Mouse (Mus musculus) neural tube, embryonic 12.5 days (tissue): ENCODE results near the gene Dock9. TPM values are rescaled to one million over a fixed set of nuclear protein-coding genes. Genes with fewer than 3 reads are reported as not detected.
"Not testable (repeated sequence)": the region's sequence is repeated elsewhere in the genome, so short reads cannot be mapped to it uniquely, and the experiment has no call there.

ENCODE experiments used
- ATAC-seq: fragments of 200-750 bp; cut with Nextera tagmentation; 2 replicates; pipeline ENCODE4 v1.8.0; 2017; ENCODE audit warnings: low read depth, mild to moderate bottlenecking, moderate TSS enrichment, moderate library complexity; ENCODE audit not compliant: low FRiP score
- H3K27ac ChIP-seq: fragments of 300-500 bp; sonication (generic); 2 replicates; pipeline ENCODE4 v1.5.1; 2016
- H3K27me3 ChIP-seq: fragments of 300-500 bp; sonication (generic); replicated peaks from 2 replicates; pipeline ENCODE4 v1.6.1; 2016; ENCODE audit warnings: mild to moderate bottlenecking
- H3K36me3 ChIP-seq: fragments of 300-500 bp; sonication (generic); 2 replicates; pipeline ENCODE4 v1.6.1; 2016; ENCODE audit warnings: mild to moderate bottlenecking
- H3K4me1 ChIP-seq: fragments of 300-500 bp; sonication (generic); 2 replicates; pipeline ENCODE4 v1.6.1; 2016
- H3K4me2 ChIP-seq: fragments of 300-500 bp; sonication (generic); replicated peaks from 2 replicates; pipeline ENCODE4 v1.6.1; 2016; ENCODE audit warnings: mild to moderate bottlenecking
- H3K4me3 ChIP-seq: fragments of 300-500 bp; sonication (generic); 2 replicates; pipeline ENCODE4 v1.5.1; 2016
- H3K9ac ChIP-seq: fragments of 300-500 bp; sonication (generic); 2 replicates; pipeline ENCODE4 v1.6.1; 2016; ENCODE audit warnings: mild to moderate bottlenecking
- H3K9me3 ChIP-seq: fragments of 300-500 bp; sonication (generic); 2 replicates; pipeline ENCODE4 v1.6.1; 2016; ENCODE audit warnings: mild to moderate bottlenecking
- WGBS: fragments of 180-500 bp; shearing (Covaris S2); methylation state at CpG from one replicate; pipeline ENCODE4 v1.1.7; 2016; 5-methylcytosine and 5-hydroxymethylcytosine counted together
- polyA plus RNA-seq: library from polyadenylated mRNA; unstranded; fragments of >200 nt; fragmentation: Nextera tagmentation; extraction: Ambion mirVana; gene quantifications from 2 replicates; pipeline ENCODE4 v1.2.1, GENCODE M21; 2016

The Dock9 gene
- polyA plus RNA-seq, 1 experiment from 2014 or later = 4.6 TPM

GRCm38 (mm10) chr14:121644302-121644701 is 153.3 kb downstream of the Dock9 start:
- WGBS = 89% methylated on average over 2 of the region's 2 CpGs
- no peaks in the 10 kb centered on the region for H3K4me1 ChIP-seq
- no peak overlapping the region for H3K4me3 ChIP-seq
- H3K9ac ChIP-seq = no peak overlapping the region
- no peak for ATAC-seq
- H3K9me3 ChIP-seq = no peaks in the 10 kb centered on the region
- no peak overlapping the region for H3K4me2 ChIP-seq
- H3K36me3 ChIP-seq = no peaks in the 10 kb centered on the region
- H3K27ac ChIP-seq = no peak overlapping the region
- H3K27me3 ChIP-seq = no peaks in the 10 kb centered on the region

- Histone ChIP-seq H3K36me3 (0 out of 2 replicates have a peak, but pooled peaks cover 3% of the 10 kb centered on the region), H3K9ac (no peak overlapping the region), H3K4me1 (no peaks in the 10 kb centered on the region), H3K4me3 (no peak overlapping the region), H3K27me3 (no peaks in the 10 kb centered on the region), H3K27ac (no peak overlapping the region), H3K9me3 (no peaks in the 10 kb centered on the region), H3K4me2 (no peak overlapping the region)
- ATAC-seq = no peak
- WGBS = 86% methylated on average over 7 of the region's 7 CpGs
Measured at GRCm38 (mm10) chr14:121641271-121641670, 156.4 kb downstream of the Dock9 start.

- Histone ChIP-seq H3K4me2 (no peak overlapping the region), H3K36me3 (0 out of 2 replicates have a peak, but pooled peaks cover 3% of the 10 kb centered on the region), H3K4me1 (no peaks in the 10 kb centered on the region), H3K9me3 (no peaks in the 10 kb centered on the region), H3K27ac (no peak overlapping the region), H3K4me3 (no peak overlapping the region), H3K27me3 (no peaks in the 10 kb centered on the region), H3K9ac (no peak overlapping the region)
- no peak for ATAC-seq
- WGBS = 88% methylated on average over 12 of the region's 12 CpGs
Measured at GRCm38 (mm10) chr14:121636935-121637510, 160.6 kb downstream of the Dock9 start.

- Histone ChIP-seq H3K27ac (no peak overlapping the region), H3K9ac (no peak overlapping the region), H3K27me3 (no peaks in the 10 kb centered on the region), H3K36me3 (0 out of 2 replicates have a peak, but pooled peaks cover 3% of the 10 kb centered on the region), H3K4me2 (no peak overlapping the region), H3K4me3 (no peak overlapping the region), H3K9me3 (no peaks in the 10 kb centered on the region), H3K4me1 (no peaks in the 10 kb centered on the region)
- no peak for ATAC-seq
- WGBS = 93% methylated on average over 11 of the region's 11 CpGs
Measured at GRCm38 (mm10) chr14:121634736-121635430, 162.8 kb downstream of the Dock9 start.

- no peak overlapping the region for H3K27ac ChIP-seq
- WGBS = 82% methylated on average over 14 of the region's 14 CpGs
- no peak overlapping the region for H3K9ac ChIP-seq
- H3K27me3 ChIP-seq = no peaks in the 10 kb centered on the region
- no peak overlapping the region for H3K4me2 ChIP-seq
- ATAC-seq = no peak
- H3K4me1 ChIP-seq = no peaks in the 10 kb centered on the region
- 0 out of 2 replicates have a peak, but pooled peaks cover 3% of the 10 kb centered on the region for H3K36me3 ChIP-seq
- H3K4me3 ChIP-seq = no peak overlapping the region
- H3K9me3 ChIP-seq = no peaks in the 10 kb centered on the region
Measured at GRCm38 (mm10) chr14:121634093-121634735, 163.4 kb downstream of the Dock9 start.

- no peaks in the 10 kb centered on the region for H3K36me3 ChIP-seq
- H3K4me3 ChIP-seq = no peak overlapping the region
- H3K4me1 ChIP-seq = no peaks in the 10 kb centered on the region
- no peak overlapping the region for H3K4me2 ChIP-seq
- H3K27ac ChIP-seq = no peak overlapping the region
- H3K27me3 ChIP-seq = no peaks in the 10 kb centered on the region
- WGBS = 97% methylated on average over 8 of the region's 8 CpGs
- no peaks in the 10 kb centered on the region for H3K9me3 ChIP-seq
- H3K9ac ChIP-seq = no peak overlapping the region
- ATAC-seq = no peak
Measured at GRCm38 (mm10) chr14:121631934-121632333, 165.7 kb downstream of the Dock9 start.

GRCm38 (mm10) chr14:121626741-121627140 is 170.9 kb downstream of the Dock9 start:
- Histone ChIP-seq H3K36me3 (no peaks in the 10 kb centered on the region), H3K4me3 (no peak overlapping the region), H3K4me1 (no peaks in the 10 kb centered on the region), H3K27me3 (no peaks in the 10 kb centered on the region), H3K9ac (no peak overlapping the region), H3K9me3 (no peaks in the 10 kb centered on the region), H3K27ac (no peak overlapping the region), H3K4me2 (no peak overlapping the region)
- WGBS = 90% methylated on average over 12 of the region's 12 CpGs
- ATAC-seq = no peak

- not testable (repeated sequence) for H3K27ac ChIP-seq, H3K4me2 ChIP-seq, H3K36me3 ChIP-seq, H3K9ac ChIP-seq, H3K27me3 ChIP-seq, H3K9me3 ChIP-seq, H3K4me1 ChIP-seq, H3K4me3 ChIP-seq, ATAC-seq
- WGBS = 93% methylated on average over 6 of the region's 6 CpGs
Measured at GRCm38 (mm10) chr14:121623996-121624542, 173.6 kb downstream of the Dock9 start.

GRCm38 (mm10) chr14:121621806-121622205 is 175.8 kb downstream of the Dock9 start:
- H3K4me1 ChIP-seq = no peaks in the 10 kb centered on the region
- no peak overlapping the region for H3K4me3 ChIP-seq
- H3K36me3 ChIP-seq = no peaks in the 10 kb centered on the region
- H3K4me2 ChIP-seq = no peak overlapping the region
- 97% methylated on average over 3 of the region's 3 CpGs for WGBS
- H3K27me3 ChIP-seq = no peaks in the 10 kb centered on the region
- H3K9me3 ChIP-seq = no peaks in the 10 kb centered on the region
- ATAC-seq = no peak
- H3K9ac ChIP-seq = no peak overlapping the region
- H3K27ac ChIP-seq = no peak overlapping the region

- Histone ChIP-seq H3K4me3 (no peak overlapping the region), H3K9me3 (no peaks in the 10 kb centered on the region), H3K4me1 (no peaks in the 10 kb centered on the region), H3K27me3 (no peaks in the 10 kb centered on the region), H3K4me2 (no peak overlapping the region), H3K9ac (no peak overlapping the region), H3K36me3 (no peaks in the 10 kb centered on the region), H3K27ac (no peak overlapping the region)
- 90% methylated on average over 3 of the region's 3 CpGs for WGBS
- ATAC-seq = no peak
Measured at GRCm38 (mm10) chr14:121620567-121620966, 177.1 kb downstream of the Dock9 start.

GRCm38 (mm10) chr14:121620157-121620556 is 177.5 kb downstream of the Dock9 start:
- Histone ChIP-seq H3K27ac (no peak overlapping the region), H3K27me3 (no peaks in the 10 kb centered on the region), H3K4me2 (no peak overlapping the region), H3K36me3 (no peaks in the 10 kb centered on the region), H3K9me3 (no peaks in the 10 kb centered on the region), H3K4me3 (no peak overlapping the region), H3K9ac (no peak overlapping the region), H3K4me1 (no peaks in the 10 kb centered on the region)
- no peak for ATAC-seq
- WGBS = 99% methylated on average over 7 of the region's 7 CpGs

- no peaks in the 10 kb centered on the region for H3K4me1 ChIP-seq
- 91% methylated on average over 4 of the region's 4 CpGs for whole genome bisulfite sequencing
- no peak for ATAC-seq
- no peak overlapping the region for H3K4me3 ChIP-seq
- no peak overlapping the region for H3K9ac ChIP-seq
- H3K4me2 ChIP-seq = no peak overlapping the region
- no peaks in the 10 kb centered on the region for H3K36me3 ChIP-seq
- no peaks in the 10 kb centered on the region for H3K9me3 ChIP-seq
- H3K27me3 ChIP-seq = no peaks in the 10 kb centered on the region
- H3K27ac ChIP-seq = no peak overlapping the region
Measured at GRCm38 (mm10) chr14:121617645-121618390, 179.8 kb downstream of the Dock9 start.
